Mouse (Mus musculus) cerebellum, adult 11-12 months (tissue): ENCODE data around the gene Dspp.

ENCODE experiments used
- DNase-seq: peaks from one replicate; pipeline ENCODE4 v3.0.0; 2022

Dspp gene

DNA sequence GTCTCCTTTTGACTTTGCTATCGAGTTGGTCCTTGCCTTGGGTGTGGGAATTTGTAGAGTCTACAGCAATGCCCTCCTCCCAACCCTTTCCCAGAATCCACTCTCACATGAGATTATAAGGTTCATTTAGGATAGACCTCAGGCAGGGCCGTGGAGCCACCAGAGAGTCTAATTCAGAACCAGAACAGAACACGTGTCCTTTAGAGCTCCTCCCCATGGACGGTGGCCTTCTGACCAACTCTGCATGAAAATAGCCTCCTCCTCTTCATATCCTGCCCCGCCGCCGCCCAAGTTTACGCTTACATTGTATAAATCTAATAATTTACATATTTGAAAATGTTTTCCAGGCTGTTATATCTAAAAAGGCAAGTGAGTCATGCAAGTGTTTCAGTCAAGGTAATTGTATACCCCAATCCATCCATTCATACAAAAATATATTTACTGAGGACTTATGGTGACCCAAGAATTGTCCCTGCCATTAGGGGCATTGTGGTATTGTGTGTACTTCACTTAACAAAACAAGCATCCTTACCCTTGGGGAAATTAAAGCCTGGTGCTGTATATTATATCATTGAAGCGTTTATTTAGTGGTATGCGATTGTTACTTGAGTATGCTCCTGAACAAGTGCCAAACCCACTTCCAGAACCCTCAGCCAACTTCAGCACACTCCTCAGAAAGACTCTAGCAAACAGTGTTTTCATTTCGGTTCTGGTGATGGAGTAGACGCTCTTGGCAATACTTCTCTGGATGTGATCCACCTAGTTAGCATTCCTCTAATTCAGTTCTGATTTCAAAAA is 30.8 kb downstream of the Dspp start:
- DNase-seq = no peak

DNA sequence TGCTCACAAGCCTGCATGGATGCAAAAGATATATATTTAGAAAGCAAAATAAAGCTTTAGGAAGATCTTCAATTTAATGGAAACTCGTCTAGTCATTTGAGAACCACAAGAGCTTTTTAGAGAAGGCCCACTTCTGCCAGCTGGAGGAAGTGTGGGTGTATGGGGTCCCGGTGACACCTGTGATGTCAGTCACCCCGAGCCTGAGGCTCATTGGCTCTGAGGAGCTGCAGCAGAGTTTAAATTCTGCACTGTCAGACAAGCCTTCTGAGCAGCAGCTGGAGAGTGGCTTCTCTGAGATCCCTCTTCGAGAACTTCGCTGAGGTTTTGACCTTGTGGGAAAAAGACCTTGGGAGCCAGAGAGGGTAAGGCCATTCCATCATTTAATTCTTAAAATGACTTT is 31.8 kb downstream of the Dspp start, which contains the start of gene Dmp1:
Gene Dmp1 (plus strand): TSS at position 263 of the 400 bp plus-strand sequence.
- DNase-seq = no peak

DNA sequence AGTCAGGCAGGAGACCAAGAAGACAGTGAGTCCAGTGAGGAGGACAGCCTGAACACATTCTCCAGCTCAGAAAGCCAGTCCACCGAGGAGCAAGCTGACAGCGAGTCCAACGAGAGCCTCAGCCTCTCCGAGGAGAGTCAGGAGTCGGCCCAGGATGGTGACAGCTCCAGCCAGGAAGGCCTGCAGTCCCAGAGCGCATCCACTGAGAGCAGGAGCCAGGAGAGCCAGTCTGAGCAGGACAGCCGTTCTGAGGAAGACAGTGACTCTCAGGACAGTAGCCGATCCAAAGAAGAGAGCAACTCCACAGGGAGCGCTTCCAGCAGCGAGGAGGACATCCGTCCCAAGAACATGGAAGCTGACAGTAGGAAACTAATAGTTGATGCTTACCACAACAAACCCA is 42.0 kb downstream of the Dspp start:
- DNase-seq = no peak

DNA sequence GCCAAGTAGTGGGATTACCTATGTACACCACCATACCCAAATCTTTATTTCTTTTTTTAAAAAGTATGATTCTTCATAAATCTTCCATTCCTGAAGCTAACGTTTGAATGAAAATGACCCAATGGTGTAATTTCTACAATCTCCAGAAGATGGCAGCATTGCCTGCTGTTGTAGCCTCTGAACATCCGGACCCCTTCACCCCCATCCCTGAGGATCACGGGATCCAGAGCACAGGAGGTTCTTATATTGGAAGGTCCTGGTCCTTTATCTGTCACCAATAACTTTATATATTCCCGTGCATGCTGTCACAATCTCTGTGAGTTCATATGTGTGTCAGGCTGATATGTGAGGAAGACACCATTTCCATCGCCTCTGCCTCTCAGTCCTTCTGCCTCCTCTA is 48.4 kb downstream of the Dspp start:
- no peak for DNase-seq

DNA sequence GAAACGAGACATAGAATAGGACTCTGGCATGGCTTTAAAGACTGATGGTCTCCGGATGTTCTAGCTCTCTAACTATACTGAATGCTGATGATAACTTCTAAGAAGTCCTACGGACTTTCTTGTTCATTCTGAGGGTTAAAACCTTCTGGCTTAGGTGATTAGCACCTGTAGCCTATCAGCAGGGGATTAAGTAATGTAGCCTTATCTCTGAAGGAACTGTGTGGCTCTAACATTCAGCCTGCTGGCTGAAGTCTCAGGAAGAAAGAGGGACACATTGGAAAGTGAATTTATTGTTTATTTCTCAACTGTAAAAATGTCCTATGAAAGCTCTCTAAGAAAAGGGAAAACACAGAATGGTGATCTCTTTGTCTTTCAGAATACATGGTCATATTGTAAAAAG is 53.8 kb downstream of the Dspp start:
- DNase-seq = no peak

GRCm38 (mm10) chr5:104224750-104225149 is 54.2 kb downstream of the Dspp start:
- no peak for DNase-seq

DNA sequence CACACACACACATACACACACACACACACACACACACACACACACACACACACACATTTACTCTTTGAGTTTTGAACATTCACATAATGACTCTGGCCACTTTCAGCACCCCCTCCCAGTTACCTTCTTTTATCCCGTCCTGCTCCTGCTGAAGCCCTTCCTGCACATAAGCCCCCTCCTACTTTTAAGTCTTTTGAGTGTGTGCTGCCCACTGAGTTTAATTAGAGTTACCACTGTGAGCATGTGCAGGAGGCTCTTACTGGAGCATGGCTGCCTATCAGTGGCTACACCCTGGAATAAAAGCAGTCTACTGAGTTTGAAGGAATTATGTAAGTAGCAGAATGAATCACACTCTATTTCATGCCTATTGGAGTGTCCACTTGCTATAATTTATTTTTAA is 58.0 kb downstream of the Dspp start:
- no peak for DNase-seq
